Mouse (Mus musculus): ENCODE measurements around the gene B4galt1. TPM values are rescaled to one million over a fixed set of nuclear protein-coding genes. Genes with fewer than 3 reads are reported as not detected.
A peak's percentile ranks its signal among the peaks of the same experiment; 100 is the strongest.

The B4galt1 gene
- polyA plus RNA-seq, 1 experiment from 2014 or later: 46.2 TPM

GRCm38 (mm10) chr4:40839251-40839650, 14.6 kb downstream of the B4galt1 start:
- WGBS: 60% methylated on average over 12 of the region's 12 CpGs
- no peak overlapping the region for H3K4me3 ChIP-seq
- peaks cover 97% of the 10 kb centered on the region for H3K4me1 ChIP-seq
- no peak for ATAC-seq (ENCODE audit: extremely low read depth, insufficient number of reproducible peaks, low FRiP score, low TSS enrichment)
- no peaks in the 10 kb centered on the region for H3K36me3 ChIP-seq
- no peaks in the 10 kb centered on the region for H3K9me3 ChIP-seq
- H3K9ac ChIP-seq: peak overlapping the region; percentile 20; the same call in 1 of the 2 replicates
- H3K4me2 ChIP-seq: peak overlapping the region; percentile 20
- peak overlapping the region; percentile 93 for H3K27ac ChIP-seq (replicated peaks)
- H3K27me3 ChIP-seq (replicated peaks): no peaks in the 10 kb centered on the region

GRCm38 (mm10) chr4:40837451-40838285, 16.1 kb downstream of the B4galt1 start:
- 29% methylated on average over 10 of the region's 10 CpGs for WGBS
- peak overlapping the region; percentile 93 for H3K27ac ChIP-seq (replicated peaks)
- H3K4me1 ChIP-seq: peaks cover 89% of the 10 kb centered on the region
- H3K27me3 ChIP-seq (replicated peaks): no peaks in the 10 kb centered on the region
- H3K4me2 ChIP-seq: peak overlapping the region; percentile 56
- peak overlapping the region; percentile 20 for H3K9ac ChIP-seq
- H3K36me3 ChIP-seq: 0 out of 2 replicates have a peak, but pooled peaks cover 5% of the 10 kb centered on the region
- H3K9me3 ChIP-seq: no peaks in the 10 kb centered on the region
- H3K4me3 ChIP-seq: peak overlapping the region; percentile 13
- peak; percentile 68; the same call in 1 of the 2 replicates for ATAC-seq (ENCODE audit: extremely low read depth, insufficient number of reproducible peaks, low FRiP score, low TSS enrichment)

GRCm38 (mm10) chr4:40837008-40837407, 16.8 kb downstream of the B4galt1 start:
- H3K4me3 ChIP-seq: peak overlapping the region; percentile 13
- H3K9ac ChIP-seq: peak overlapping the region; percentile 66
- WGBS: 18% methylated on average over 3 of the region's 3 CpGs
- peak overlapping the region; percentile 93 for H3K27ac ChIP-seq (replicated peaks)
- no peaks in the 10 kb centered on the region for H3K27me3 ChIP-seq (replicated peaks)
- H3K4me1 ChIP-seq: peaks cover 82% of the 10 kb centered on the region
- ATAC-seq (ENCODE audit: extremely low read depth, insufficient number of reproducible peaks, low FRiP score, low TSS enrichment): no peak
- H3K9me3 ChIP-seq: no peaks in the 10 kb centered on the region
- peak overlapping the region; percentile 56 for H3K4me2 ChIP-seq
- H3K36me3 ChIP-seq: peaks cover 6% of the 10 kb centered on the region; the same call in 1 of the 2 replicates

- H3K27me3 ChIP-seq (replicated peaks): no peaks in the 10 kb centered on the region
- H3K4me3 ChIP-seq: no peak overlapping the region
- H3K4me1 ChIP-seq: peaks cover 75% of the 10 kb centered on the region
- ATAC-seq (ENCODE audit: extremely low read depth, insufficient number of reproducible peaks, low FRiP score, low TSS enrichment): no peak
- WGBS: 71% methylated on average over 5 of the region's 5 CpGs
- no peak overlapping the region for H3K27ac ChIP-seq (replicated peaks)
- H3K9ac ChIP-seq: no peak overlapping the region
- H3K4me2 ChIP-seq: no peak overlapping the region
- peaks cover 8% of the 10 kb centered on the region; the same call in 1 of the 2 replicates for H3K36me3 ChIP-seq
- H3K9me3 ChIP-seq: no peaks in the 10 kb centered on the region
Measured at GRCm38 (mm10) chr4:40834872-40835271, 18.9 kb downstream of the B4galt1 start.

- Histone ChIP-seq H3K36me3 (peaks cover 8% of the 10 kb centered on the region; the same call in 1 of the 2 replicates), H3K4me3 (no peak overlapping the region), H3K27me3 (replicated peaks) (no peaks in the 10 kb centered on the region), H3K4me2 (no peak overlapping the region), H3K4me1 (peaks cover 75% of the 10 kb centered on the region), H3K9me3 (no peaks in the 10 kb centered on the region), H3K9ac (no peak overlapping the region), H3K27ac (replicated peaks) (no peak overlapping the region)
- 86% methylated on average over 4 of the region's 4 CpGs for WGBS
- ATAC-seq (ENCODE audit: extremely low read depth, insufficient number of reproducible peaks, low FRiP score, low TSS enrichment): no peak
Measured at GRCm38 (mm10) chr4:40834232-40834786, 19.5 kb downstream of the B4galt1 start.

GRCm38 (mm10) chr4:40833381-40834231, 20.2 kb downstream of the B4galt1 start:
- Histone ChIP-seq H3K9ac (no peak overlapping the region), H3K27ac (replicated peaks) (no peak overlapping the region), H3K36me3 (peaks cover 14% of the 10 kb centered on the region; the same call in 1 of the 2 replicates), H3K4me3 (no peak overlapping the region), H3K9me3 (no peaks in the 10 kb centered on the region), H3K4me1 (peaks cover 75% of the 10 kb centered on the region), H3K27me3 (replicated peaks) (no peaks in the 10 kb centered on the region), H3K4me2 (no peak overlapping the region)
- WGBS: 87% methylated on average over 9 of the region's 9 CpGs
- ATAC-seq (ENCODE audit: extremely low read depth, insufficient number of reproducible peaks, low FRiP score, low TSS enrichment): no peak

- Histone ChIP-seq H3K4me3 (no peak overlapping the region), H3K9ac (no peak overlapping the region), H3K27me3 (replicated peaks) (no peaks in the 10 kb centered on the region), H3K4me2 (no peak overlapping the region), H3K27ac (replicated peaks) (0 out of 2 replicates have a peak overlapping the region, but pooled peaks have one; percentile 13), H3K36me3 (peaks cover 43% of the 10 kb centered on the region), H3K9me3 (no peaks in the 10 kb centered on the region), H3K4me1 (peaks cover 70% of the 10 kb centered on the region)
- WGBS: 75% methylated on average over 5 of the region's 5 CpGs
- ATAC-seq (ENCODE audit: extremely low read depth, insufficient number of reproducible peaks, low FRiP score, low TSS enrichment): no peak
Measured at GRCm38 (mm10) chr4:40830530-40830929, 23.3 kb downstream of the B4galt1 start.

- H3K27ac ChIP-seq (replicated peaks): no peak overlapping the region
- no peak overlapping the region for H3K4me3 ChIP-seq
- no peak for ATAC-seq (ENCODE audit: extremely low read depth, insufficient number of reproducible peaks, low FRiP score, low TSS enrichment)
- no peak overlapping the region for H3K9ac ChIP-seq
- peaks cover 50% of the 10 kb centered on the region for H3K36me3 ChIP-seq
- 81% methylated on average over 13 of the region's 13 CpGs for WGBS
- H3K27me3 ChIP-seq (replicated peaks): no peaks in the 10 kb centered on the region
- peaks cover 70% of the 10 kb centered on the region for H3K4me1 ChIP-seq
- H3K4me2 ChIP-seq: no peak overlapping the region
- H3K9me3 ChIP-seq: no peaks in the 10 kb centered on the region
Measured at GRCm38 (mm10) chr4:40829654-40830400, 24.0 kb downstream of the B4galt1 start.

- Histone ChIP-seq H3K36me3 (peaks cover 51% of the 10 kb centered on the region), H3K9me3 (no peaks in the 10 kb centered on the region), H3K4me3 (no peak overlapping the region), H3K4me1 (peaks cover 70% of the 10 kb centered on the region), H3K27me3 (replicated peaks) (no peaks in the 10 kb centered on the region), H3K27ac (replicated peaks) (peak overlapping the region; percentile 39; the same call in 1 of the 2 replicates), H3K9ac (no peak overlapping the region), H3K4me2 (no peak overlapping the region)
- 48% methylated on average over 7 of the region's 7 CpGs for WGBS
- no peak for ATAC-seq (ENCODE audit: extremely low read depth, insufficient number of reproducible peaks, low FRiP score, low TSS enrichment)
Measured at GRCm38 (mm10) chr4:40828910-40829309, 24.9 kb downstream of the B4galt1 start.

- H3K9ac ChIP-seq: no peak overlapping the region
- 0 out of 2 replicates have a peak overlapping the region, but pooled peaks have one; percentile 20 for H3K27ac ChIP-seq (replicated peaks)
- no peak for ATAC-seq (ENCODE audit: extremely low read depth, insufficient number of reproducible peaks, low FRiP score, low TSS enrichment)
Measured at GRCm38 (mm10) chr4:40827926-40828325, 25.9 kb downstream of the B4galt1 start.

More at GRCm38 (mm10) chr4:40827926-40828325, 25.9 kb downstream of the B4galt1 start:
- Histone ChIP-seq H3K4me3 (no peak overlapping the region), H3K36me3 (peaks cover 55% of the 10 kb centered on the region), H3K4me2 (no peak overlapping the region), H3K27me3 (replicated peaks) (no peaks in the 10 kb centered on the region), H3K9me3 (no peaks in the 10 kb centered on the region), H3K4me1 (peaks cover 75% of the 10 kb centered on the region)
- WGBS: 62% methylated on average over 9 of the region's 9 CpGs

Data from heart, embryonic 13.5 days (tissue).